Mouse (Mus musculus): ENCODE data around the gene Spg20.

Spg20 gene

DNA sequence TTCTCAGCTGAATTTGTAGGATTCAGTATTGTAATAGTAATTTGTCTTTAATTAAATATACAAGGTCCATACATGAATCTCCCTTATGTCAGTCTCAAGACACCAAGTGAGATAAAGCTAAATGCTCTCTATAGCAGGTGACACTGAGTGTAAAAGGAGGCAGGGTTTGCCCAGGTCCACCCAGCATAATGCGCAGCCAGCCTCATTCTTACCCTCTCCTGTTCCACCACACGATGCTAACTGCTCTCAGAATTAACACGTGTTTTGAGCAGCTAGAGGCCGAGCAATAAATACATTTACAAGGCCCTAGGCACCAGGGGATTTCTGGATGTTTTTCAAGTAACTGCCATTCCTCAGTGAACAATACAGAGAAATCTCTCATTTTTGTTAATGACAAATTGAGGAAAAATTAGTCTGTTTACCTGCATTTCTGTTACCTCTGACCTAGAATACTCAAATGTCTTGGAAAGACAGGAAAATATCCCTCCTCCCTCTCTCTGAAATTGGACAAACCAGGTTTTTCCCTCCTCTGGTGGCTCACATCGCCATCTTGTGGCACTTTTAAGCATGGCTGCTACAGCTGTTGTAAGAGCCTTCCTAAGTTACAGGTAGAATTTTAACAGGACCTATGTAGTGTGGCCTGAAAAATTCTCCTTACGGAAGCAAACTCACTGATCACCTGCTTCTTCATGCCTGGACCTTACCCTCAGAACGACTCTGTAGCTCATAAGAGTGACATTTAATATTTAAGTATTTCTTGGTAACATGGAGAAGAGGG, 39.9 kb downstream of the Spg20 start:
- DNase-seq = no peak

DNA sequence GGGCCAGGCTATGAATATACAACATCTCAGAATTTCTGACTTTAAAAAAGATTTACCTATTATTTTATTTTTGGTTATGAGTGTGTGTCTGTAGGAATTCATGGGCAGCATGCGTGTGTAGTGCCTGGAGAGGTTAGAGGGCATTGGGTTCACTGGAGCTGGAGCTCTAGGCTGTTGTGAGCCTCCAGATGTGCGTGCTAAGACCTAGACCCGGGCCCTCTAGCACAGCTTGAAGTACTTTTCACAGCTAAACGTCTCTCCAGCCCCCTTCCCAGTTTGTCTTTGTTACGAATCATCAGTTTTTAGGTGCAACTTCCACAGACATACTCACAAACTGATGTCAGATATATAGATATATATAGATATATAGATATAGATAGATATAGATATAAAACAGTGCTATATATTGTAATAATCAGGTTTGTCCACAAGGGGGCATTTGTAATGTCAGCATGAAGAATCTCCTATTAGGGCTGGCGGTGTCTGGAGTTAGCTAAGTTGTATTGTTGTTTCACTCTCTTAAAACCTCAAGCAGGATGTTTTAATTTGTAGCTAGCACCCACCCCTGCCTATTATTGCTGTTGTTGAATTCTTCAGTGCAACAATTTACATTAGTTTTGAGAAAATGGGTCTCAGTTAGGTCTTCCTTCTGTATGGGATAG, 40.9 kb downstream of the Spg20 start:
- no peak for DNase-seq

DNA sequence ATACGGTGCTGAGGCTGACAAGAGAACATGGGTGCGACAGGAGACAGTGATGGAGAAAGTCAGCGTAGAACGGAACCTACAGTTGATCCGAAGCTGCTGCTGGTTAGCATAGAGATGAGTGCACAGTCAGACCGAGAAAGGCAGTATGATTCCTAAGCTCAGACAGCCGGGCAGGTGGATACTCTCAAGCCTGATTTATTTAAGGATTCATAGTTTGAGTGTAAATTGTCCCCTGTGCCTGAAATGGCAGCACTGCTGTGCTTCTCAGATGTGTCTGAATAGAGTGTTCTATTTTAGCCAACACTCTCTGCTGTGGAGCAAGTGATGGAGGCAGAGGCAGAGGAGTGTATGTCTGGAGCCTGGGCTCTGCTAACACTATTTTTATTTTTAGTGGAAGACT, 42.3 kb downstream of the Spg20 start:
- DNase-seq = no peak

DNA sequence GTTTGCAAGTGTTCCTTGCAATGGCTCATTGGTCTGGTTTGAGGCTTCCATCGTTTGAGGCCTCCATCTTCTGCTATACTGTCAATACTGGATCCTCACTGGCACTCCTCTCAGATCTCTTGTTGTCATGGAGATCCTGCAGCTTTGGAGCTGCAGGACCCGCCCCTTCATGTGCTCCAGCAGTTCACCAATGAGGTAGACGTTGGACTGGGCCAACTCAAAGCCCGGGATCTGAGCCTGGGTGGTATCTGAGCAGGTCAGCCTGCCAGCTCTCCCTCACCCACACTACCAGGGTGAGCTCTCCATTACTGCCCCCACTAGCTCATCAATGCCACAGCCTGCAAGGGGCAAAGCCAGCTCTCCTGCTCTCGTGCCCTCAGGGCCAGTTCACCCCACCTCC, 45.5 kb downstream of the Spg20 start:
- DNase-seq = no peak

DNA sequence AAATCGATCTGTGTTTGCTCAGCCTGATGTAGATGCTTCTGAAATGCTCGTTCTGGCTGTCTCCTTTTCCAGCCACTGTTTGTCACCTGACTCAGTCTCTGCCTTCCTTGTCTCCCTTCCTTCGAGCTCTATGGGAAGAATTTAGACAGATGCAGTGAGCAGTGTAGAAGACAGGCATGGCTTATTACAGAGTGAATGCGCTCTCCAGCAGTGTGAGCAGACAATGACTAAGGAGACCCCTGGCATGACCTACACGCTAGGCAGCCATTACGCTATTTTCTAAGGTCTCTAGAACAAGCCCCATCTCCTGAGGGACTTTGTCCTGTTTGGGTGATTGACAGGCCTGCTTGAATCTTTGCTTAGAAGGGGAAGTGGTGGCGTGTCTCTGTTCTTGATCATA, 49.2 kb downstream of the Spg20 start:
- no peak for DNase-seq

DNA sequence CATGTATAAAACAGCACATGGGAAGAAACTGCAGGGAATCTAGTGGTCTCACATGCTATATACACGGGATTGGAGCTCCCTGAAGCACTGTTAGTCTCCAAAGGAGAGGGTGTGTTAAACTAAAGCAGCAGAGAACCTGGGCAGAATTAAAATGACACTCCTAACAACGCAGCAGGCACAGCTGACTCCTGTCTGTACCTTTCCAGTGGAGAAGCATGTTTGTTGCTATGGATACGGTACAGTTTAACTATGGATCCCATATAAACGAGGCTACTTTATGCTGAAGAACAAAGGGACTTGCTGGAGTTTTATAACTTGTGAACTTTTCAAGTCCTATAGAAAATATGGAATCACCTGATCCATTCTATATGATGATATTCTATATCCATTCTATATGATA, 51.6 kb downstream of the Spg20 start:
- DNase-seq = no peak

DNA sequence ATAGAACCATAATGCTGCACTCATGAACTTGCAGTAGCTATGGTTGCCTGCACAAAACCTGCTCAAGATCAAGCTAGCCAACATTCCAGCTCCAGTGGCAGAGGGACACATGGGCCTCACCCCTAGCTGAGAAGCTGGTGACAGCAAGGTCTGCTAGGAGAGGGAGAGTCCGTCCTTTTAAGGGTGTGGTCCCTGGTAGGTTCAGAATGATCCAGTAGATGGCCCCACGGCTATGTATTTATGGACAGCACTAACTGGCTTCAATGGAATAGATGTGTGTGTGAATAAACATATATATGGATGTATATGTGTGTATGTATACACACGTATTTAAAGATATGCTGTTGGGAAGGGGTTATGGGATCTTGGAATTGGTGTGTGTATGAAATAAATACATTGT, 60.6 kb downstream of the Spg20 start:
- no peak for DNase-seq

DNA sequence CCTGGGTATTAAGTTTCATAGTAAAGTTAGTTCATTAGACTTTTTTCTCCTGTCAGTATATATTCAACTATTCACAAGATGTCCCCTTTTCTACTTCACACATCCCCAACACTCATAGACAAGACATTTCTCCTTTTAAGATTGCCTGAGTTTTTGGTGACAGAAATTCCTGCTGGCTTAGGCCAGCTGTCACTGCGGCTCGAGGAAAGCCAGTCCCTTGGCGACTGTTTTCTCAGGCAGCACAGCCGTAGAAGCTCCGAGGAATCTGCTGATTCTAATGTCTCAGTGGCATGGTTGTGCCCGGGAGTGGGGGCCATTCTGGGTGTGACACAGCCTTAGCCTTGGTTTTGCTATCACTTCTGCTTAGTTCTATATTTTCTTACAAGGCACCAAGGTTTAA, 65.4 kb downstream of the Spg20 start:
- no peak for DNase-seq

DNA sequence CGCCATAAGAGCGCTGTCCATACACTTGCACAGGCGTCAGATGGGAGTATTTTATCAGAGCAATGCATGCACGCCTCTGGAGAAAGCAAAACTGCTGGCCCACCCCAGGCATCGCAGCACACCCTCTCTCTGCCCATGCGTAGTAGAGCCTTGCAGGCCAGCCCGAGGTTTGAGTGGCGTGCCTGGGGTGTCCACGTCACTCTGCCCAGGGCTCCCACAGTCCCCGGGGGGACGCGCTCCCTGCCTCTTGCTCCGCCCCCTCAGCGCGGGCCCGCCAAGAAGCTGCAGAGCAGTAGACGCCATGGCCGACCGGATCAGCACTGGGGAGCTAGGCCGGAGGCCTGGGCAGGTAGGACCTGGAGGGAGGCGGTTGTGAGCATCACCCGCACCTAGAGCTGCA, 69.9 kb downstream of the Spg20 start, which contains the start of gene Sohlh2:
Gene Sohlh2, plus strand, starts transcription at position 263 of the 400 bp plus-strand sequence.
- DNase-seq = no peak

Data from thymus, postnatal 25 days (tissue).